Mouse (Mus musculus) embryonic fibroblast, embryonic 13.5 days (primary cell): ENCODE data around the gene Ankrd17.

Source experiments
- CTCF ChIP-seq: IDR thresholded peaks from 2 replicates; pipeline ENCODE4 v1.5.1; 2011; ENCODE audit warnings: mild to moderate bottlenecking, control low read depth, low read length, moderate library complexity, borderline replicate concordance; ENCODE audit not compliant: insufficient read depth
- POLR2A ChIP-seq: IDR thresholded peaks from 2 replicates; pipeline ENCODE4 v1.6.1; 2011; ENCODE audit warnings: low read depth, mild to moderate bottlenecking, control low read depth, low read length, moderate library complexity

DNA sequence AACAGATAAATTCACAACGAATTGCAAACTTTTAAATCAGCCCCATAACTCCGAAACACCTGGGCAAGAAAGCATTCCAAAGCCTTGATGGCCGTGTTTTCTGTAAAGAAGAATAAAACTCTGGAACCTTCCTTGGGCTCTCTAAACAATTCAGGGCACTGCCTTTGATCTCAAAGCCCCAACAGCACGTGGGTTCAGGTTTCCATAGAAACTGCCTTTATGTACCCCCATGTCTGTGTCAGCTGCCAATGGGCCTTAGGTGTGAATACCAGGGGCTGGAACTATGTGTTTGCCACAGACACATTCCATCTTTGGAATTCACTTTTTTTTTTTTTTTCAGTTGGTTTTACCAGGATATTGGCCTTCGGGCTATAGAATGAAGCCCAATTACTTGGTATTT lies 183.6 kb downstream of the Ankrd17 start:
- TF ChIP-seq CTCF: no peak
- no peak for TF ChIP-seq POLR2A
